Mouse (Mus musculus): ENCODE measurements around the gene Cds1.

Cds1 gene

DNA sequence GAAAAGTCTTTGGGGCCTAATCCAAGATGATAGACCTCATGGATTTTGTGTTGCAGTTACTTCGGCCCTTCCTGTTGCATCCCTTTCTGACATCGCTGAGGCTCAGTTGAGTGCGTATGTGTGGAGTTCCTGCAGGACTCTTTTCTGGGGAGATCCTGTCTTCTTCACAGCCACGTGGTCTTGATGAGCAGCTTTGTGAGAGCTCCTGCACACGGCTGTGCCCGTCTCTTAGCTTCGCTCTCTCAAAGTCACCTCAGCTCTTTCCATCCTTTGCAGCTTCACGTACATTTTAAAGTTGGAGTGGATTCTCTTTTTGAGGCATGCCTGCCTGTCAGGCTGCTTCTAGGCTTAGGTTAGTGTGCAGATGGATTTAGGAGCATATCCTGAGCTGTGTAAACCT lies 11.6 kb downstream of the Cds1 start:
- DNase-seq (ENCODE audit: low read depth, low spot score) = no peak

- no peak for DNase-seq (ENCODE audit: low read depth, low spot score)
These were observed 14.5 kb downstream of the Cds1 start for GRCm38 (mm10) chr5:101779376-101779863.

- DNase-seq (ENCODE audit: low read depth, low spot score) = no peak
These were observed 16.0 kb downstream of the Cds1 start for GRCm38 (mm10) chr5:101780918-101781317.

- DNase-seq (ENCODE audit: low read depth, low spot score) = no peak
These were observed 19.4 kb downstream of the Cds1 start for GRCm38 (mm10) chr5:101784328-101784727.

- no peak for DNase-seq (ENCODE audit: low read depth, low spot score)
These were observed 19.9 kb downstream of the Cds1 start for GRCm38 (mm10) chr5:101784787-101785186.

DNA sequence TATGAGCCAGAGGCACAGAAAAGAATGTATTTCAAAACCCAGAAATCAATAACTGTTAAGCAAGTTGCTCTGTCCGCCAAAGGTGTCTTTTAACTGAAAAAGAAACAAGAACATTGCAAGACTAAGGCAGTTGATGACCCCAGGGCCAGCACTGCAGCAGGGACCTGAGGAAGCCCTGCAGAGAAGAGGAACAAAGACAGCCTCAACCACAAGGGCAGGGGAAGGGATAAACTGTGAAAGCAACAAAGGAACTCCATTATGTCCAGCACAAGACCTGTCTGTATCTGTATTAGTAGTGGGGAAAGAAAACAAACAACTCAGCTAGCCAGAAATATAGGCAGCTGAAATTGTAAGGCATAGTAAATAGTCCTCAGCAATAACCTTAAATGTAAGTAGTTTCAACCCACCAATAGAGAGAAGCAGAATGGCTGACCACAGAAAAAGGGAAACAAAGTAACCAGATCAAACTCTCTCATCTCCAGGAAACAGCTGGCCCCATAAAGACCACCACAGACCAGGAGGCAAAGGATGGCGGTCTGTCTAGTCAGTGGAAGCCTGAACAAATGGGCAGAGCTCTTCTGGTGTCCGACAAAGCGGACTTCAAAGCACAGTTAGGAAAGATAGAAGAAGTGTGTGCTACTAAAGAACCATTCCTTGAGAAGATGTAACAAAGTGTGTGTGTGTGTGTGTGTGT lies 21.1 kb downstream of the Cds1 start:
- no peak for DNase-seq (ENCODE audit: low read depth, low spot score)

DNA sequence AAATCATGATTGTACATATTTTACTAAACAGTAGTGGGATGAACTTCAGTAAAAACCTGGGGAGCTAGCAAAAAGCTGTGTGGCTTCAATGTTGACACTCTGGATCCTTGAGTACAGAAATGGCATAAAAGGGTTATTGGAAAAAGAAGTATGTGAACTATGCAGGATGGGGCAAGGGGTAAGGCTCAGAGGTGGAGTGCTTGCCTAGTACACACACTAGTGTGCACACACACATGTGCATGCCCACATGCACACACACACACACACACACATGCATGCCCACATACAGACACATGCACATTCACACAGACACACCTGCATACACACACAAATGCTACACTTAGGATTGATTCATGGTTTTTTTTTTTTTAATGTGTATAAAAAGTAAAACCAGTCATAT lies 24.8 kb downstream of the Cds1 start:
- no peak for DNase-seq (ENCODE audit: low read depth, low spot score)

GRCm38 (mm10) chr5:101790560-101790959 lies 25.6 kb downstream of the Cds1 start:
- DNase-seq (ENCODE audit: low read depth, low spot score) = no peak

GRCm38 (mm10) chr5:101792665-101793064 lies 27.7 kb downstream of the Cds1 start:
- no peak for DNase-seq (ENCODE audit: low read depth, low spot score)

DNA sequence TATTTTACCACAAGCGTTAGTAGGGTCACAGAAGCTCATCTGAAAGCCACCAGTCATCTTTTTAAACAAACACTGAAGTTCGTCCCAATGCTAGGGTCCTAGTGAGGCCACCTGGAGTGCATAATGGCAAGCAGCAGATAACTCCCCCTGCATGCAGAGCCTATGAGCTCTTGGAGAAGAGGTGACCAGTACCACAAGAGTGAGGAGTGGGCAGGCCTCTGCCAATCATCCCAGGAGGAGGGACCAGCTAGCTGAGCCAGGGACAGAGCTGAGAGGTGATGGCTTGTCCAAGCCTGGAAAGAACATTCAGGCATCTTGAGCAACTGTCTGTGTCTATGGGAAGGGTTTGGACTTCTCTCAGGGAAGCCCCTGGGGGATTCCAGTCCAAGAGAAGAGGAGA lies 37.0 kb downstream of the Cds1 start:
- no peak for DNase-seq (ENCODE audit: low read depth, low spot score)

- DNase-seq (ENCODE audit: low read depth, low spot score) = no peak
These were observed 37.6 kb downstream of the Cds1 start for GRCm38 (mm10) chr5:101802358-101803022.

DNA sequence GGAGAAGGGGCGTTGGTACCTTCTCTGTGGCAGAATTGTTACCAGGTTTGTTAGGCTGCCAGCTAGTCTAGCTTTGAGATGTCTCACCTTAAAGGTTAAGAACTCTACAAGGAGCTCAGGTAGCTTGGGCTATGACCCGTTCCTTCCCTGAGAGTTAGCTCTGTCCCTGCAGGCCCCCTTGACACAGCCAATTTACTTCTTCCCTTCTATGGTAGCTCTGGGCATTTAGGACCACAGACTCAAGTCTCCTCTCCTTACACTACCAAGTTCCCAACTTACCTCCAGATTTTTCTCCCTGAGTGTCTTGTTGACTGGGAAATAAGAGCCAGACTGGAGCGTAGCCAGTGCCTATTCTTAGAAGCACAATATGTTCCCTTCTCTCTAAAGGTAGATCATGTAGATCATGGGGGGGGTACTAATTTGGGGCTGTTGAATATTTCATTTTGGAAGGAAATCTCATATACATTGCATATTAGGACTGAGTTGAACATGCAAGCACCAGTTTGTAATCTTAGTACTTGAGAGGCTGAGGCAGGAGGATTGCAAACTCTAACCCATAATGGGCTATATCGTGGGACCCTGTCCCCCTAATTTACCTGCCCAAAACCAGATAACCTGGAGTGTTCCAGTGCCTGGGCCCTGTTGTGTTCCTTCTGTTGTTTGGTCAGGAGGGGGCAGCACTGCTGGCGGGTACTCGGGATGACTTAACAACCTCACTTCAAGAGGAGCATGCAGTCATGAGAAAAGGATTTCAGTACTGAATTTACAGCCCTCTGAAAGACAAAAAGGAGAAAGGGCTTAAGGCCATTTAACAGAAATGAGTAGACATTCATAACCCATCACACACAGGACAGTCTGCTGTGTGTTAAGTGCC lies 46.6 kb downstream of the Cds1 start:
- peak; percentile 40 for DNase-seq (ENCODE audit: low read depth, low spot score)

GRCm38 (mm10) chr5:101816822-101817221 lies 51.9 kb downstream of the Cds1 start:
- DNase-seq (ENCODE audit: low read depth, low spot score) = no peak

DNA sequence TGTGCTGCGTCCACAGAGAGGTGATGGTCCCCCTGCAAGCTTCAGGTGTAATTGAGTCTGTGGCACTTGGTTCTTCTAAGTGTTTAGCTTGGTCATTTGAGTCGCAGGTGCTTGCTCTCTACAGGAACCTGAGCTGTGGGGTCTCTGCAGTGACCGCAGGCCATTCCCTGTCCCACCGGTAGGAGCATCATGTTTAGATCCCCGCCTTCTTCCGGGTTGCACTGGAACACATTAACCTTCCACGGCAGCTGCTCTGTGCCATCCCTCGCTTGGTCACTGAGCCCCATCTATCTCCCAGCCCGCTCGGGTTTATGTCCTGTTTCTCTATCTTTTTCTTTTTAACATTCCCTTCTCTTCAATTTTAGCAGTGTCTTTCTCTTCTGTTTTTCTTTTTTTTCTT lies 54.3 kb downstream of the Cds1 start:
- no peak for DNase-seq (ENCODE audit: low read depth, low spot score)

DNA sequence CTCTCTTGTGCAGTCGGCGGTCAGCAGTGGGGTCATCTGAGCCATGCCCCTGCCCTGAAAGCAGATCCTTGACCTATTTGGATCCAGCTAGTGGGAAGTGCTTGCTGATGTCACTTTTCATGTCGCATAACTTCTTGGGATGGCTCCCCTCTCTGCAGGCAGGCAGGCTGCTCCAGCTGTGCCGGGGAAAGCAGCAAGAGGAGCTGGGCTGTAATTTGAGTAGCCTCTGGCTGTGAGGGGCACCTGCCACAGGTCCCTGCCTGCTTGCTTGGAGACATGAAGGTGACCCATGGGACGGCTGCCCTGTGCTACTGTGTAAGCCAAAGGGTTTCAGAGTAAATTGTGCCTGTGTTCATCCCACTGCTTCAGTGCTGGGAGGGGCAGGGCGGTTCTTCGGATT lies 54.9 kb downstream of the Cds1 start:
- no peak for DNase-seq (ENCODE audit: low read depth, low spot score)

- no peak for DNase-seq (ENCODE audit: low read depth, low spot score)
These were observed 56.1 kb downstream of the Cds1 start for GRCm38 (mm10) chr5:101821052-101821451.

DNA sequence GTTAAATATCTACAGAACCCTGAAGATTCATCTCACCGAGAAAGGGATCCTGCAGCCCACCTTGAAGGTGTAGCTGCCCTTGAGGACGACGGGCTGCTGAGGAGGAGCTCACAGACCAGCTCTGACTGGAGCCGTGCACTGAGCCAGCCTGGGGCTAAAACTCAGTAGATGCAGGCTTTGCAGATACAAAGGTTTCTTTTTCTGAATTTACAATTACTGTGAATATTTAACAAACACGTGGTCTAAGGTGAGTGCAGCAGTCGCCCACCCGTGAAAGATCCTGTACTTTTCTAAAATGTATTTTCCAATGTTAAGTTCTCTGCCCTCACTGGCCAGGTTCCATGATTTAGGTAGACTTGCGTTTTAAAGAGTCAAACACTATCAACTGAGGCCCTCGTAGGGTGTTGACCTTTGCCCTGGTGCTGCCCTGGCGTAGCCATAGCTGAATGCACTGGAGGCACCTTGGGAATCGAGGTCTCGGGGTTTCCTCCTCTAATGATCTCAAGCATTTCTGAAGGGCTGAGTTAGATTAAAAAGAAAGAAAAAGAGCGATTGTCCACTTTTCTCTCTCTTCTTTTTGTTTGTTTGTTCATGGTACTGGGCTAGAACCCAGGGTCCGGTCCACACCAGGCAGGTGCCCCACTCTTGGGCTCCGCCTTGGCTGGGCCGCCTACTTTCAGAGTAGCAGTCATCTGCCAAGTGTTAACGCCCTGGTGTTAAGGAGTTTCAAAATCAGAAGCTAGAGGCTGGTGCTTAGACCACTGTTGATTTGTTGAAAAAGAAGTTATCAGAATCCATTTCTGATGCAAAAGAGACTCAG lies 56.8 kb downstream of the Cds1 start:
- no peak for DNase-seq (ENCODE audit: low read depth, low spot score)

- DNase-seq (ENCODE audit: low read depth, low spot score) = no peak
These were observed 57.4 kb downstream of the Cds1 start for GRCm38 (mm10) chr5:101822311-101822670.

- DNase-seq (ENCODE audit: low read depth, low spot score) = peak; percentile 68
These were observed 60.4 kb downstream of the Cds1 start for GRCm38 (mm10) chr5:101825111-101825911.

DNA sequence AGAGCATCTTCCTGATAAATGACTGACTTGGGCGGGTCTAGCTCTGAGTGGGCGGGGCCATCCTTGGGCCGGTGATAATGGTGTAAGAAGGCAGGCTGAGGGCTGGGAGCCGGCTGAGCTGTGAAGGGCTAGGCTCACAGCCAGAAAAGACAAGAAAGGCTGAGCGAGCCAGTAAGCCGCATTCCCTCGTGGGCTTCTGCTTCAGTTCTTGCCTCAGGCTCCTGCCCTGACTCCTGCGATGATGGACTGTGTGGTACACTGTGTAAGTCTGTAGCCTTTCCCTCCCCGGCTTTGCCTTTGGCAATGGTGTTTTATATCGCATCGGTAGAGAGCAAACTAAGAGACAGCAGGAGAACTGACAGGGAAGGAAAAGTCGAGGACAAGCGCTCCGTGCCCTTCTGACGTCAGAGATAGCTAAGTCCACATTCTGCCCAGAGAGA lies 61.6 kb downstream of the Cds1 start:
- DNase-seq (ENCODE audit: low read depth, low spot score) = no peak

- DNase-seq (ENCODE audit: low read depth, low spot score) = no peak
These were observed 62.5 kb downstream of the Cds1 start for GRCm38 (mm10) chr5:101827477-101827876.
